Comparison of ENCODE assay signal across 8 mouse cellular contexts in the genomic region with DNA sequence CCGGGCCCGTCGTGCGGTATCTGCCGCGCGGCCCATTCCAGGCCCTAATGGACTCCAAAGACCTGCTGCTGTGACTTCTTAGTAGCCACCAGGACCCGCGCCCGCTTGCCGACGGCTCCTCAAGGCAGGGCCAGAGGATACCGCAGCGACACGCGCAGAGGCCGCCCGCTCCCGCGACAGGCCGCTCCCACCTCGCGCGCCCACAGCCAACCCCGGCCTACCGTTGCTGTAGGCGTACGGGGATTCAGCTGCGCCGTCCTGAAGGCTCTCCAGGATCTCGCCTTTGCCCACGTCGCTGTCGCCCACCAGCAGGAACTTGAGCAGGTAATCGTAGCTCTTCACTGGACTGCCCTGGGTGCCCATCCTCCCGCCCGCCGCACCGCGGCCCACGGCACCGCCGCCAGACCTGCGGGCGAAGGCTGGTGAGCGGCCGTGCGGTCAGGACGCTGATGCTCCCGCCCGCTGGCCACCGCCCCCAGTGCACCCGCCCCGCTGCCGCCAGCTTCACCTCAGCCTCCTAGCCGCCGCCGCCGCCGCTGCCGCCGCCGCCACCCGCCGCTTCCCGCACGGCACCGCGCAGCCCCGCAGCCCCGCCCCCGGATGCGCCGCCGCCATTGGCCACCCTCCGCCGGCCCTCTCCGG. TPM values are rescaled to one million over a fixed set of nuclear protein-coding genes. Genes with fewer than 3 reads are reported as not detected.
DNase-seq lines count a peak whose midpoint lies in the region; ATAC-seq and TF ChIP-seq lines count a peak whose summit lies in the region.

A gene (minus strand): TSS at position 584 of the 642 bp plus-strand sequence.

- peak within 1 kb of the TSS; percentile 86 for H3K27ac ChIP-seq in forebrain, embryonic 11.5 days (ENCODE audit: low read depth, low read length)
- peak within 1 kb of the TSS; percentile 70 for H3K27ac ChIP-seq in hindbrain, embryonic 11.5 days (ENCODE audit: low read depth, low read length)
- peak within 1 kb of the TSS; percentile 89 for H3K27ac ChIP-seq in limb, embryonic 13.5 days

- H3ac ChIP-seq in myocyte (ENCODE audit: control insufficient read depth, insufficient read length) = peak within 1 kb of the TSS; percentile 32

- H3K4me1 ChIP-seq in forebrain, embryonic 11.5 days (replicated peaks; ENCODE audit: control insufficient read depth, insufficient read depth, low read length) = peaks cover 5% of the 10 kb centered on the region
- H3K4me1 ChIP-seq in hindbrain, embryonic 11.5 days (replicated peaks; ENCODE audit: control insufficient read depth, insufficient read depth, low read length) = peaks cover 10% of the 10 kb centered on the region
- peaks cover 20% of the 10 kb centered on the region for H3K4me1 ChIP-seq in limb, embryonic 13.5 days

- H3K9me3 ChIP-seq in forebrain, embryonic 11.5 days (ENCODE audit: control insufficient read depth, low read length) = no peaks in the 10 kb centered on the region
- no peaks in the 10 kb centered on the region for H3K9me3 ChIP-seq in hindbrain, embryonic 11.5 days (ENCODE audit: control insufficient read depth, low read length)
- no peaks in the 10 kb centered on the region for H3K9me3 ChIP-seq in limb, embryonic 13.5 days

- H3K9ac ChIP-seq in forebrain, embryonic 11.5 days (ENCODE audit: low read length) = peak within 1 kb of the TSS; percentile 88
- peak within 1 kb of the TSS; percentile 70 for H3K9ac ChIP-seq in hindbrain, embryonic 11.5 days (ENCODE audit: low read depth, low read length)
- peak within 1 kb of the TSS; percentile 92 for H3K9ac ChIP-seq in limb, embryonic 13.5 days

- H3K4me3 ChIP-seq in forebrain, embryonic 11.5 days (ENCODE audit: low read depth, low read length) = peak within 1 kb of the TSS; percentile 96
- H3K4me3 ChIP-seq in hindbrain, embryonic 11.5 days (ENCODE audit: low read depth, low read length) = peak within 1 kb of the TSS; percentile 94
- H3K4me3 ChIP-seq in limb, embryonic 13.5 days = peak within 1 kb of the TSS; percentile 97
- peak within 1 kb of the TSS; percentile 56 for H3K4me3 ChIP-seq in myocyte

- H3K36me3 ChIP-seq in forebrain, embryonic 11.5 days (ENCODE audit: control insufficient read depth, insufficient read depth, low read length) = no peaks in the 10 kb centered on the region
- no peaks in the 10 kb centered on the region for H3K36me3 ChIP-seq in hindbrain, embryonic 11.5 days (ENCODE audit: control insufficient read depth, insufficient read depth, low read length)
- peaks cover 15% of the 10 kb centered on the region for H3K36me3 ChIP-seq in limb, embryonic 13.5 days
- H3K36me3 ChIP-seq in myocyte (ENCODE audit: control insufficient read depth, insufficient read depth) = no peaks in the 10 kb centered on the region

- WGBS in forebrain, embryonic 11.5 days = under 1% methylated on average over 62 of the region's 78 CpGs
- under 1% methylated on average over 50 of the region's 78 CpGs for WGBS in hindbrain, embryonic 11.5 days
- under 1% methylated on average over 61 of the region's 78 CpGs for WGBS in limb, embryonic 13.5 days

- peaks cover 41% of the 10 kb centered on the region for H3K79me2 ChIP-seq in myocyte (ENCODE audit: control insufficient read depth, insufficient read depth)

- DNase-seq in kidney, postnatal 10 days = peak; percentile 69
- no peak for DNase-seq in kidney, adult 11 months
- peak; percentile 61 for DNase-seq in R1 (ENCODE audit: low read depth, low spot score)
- peak; percentile 81 for DNase-seq in forebrain, embryonic 11.5 days (ENCODE audit: low spot score)
- no peak for DNase-seq in hindbrain, embryonic 11.5 days (ENCODE audit: low spot score)

- no peaks in the 10 kb centered on the region for H3K27me3 ChIP-seq in forebrain, embryonic 11.5 days (ENCODE audit: control insufficient read depth, insufficient read depth, low read length)
- no peaks in the 10 kb centered on the region for H3K27me3 ChIP-seq in hindbrain, embryonic 11.5 days (ENCODE audit: control insufficient read depth, insufficient read depth, low read length)
- H3K27me3 ChIP-seq in limb, embryonic 13.5 days = no peaks in the 10 kb centered on the region
- no peaks in the 10 kb centered on the region for H3K27me3 ChIP-seq in myocyte (ENCODE audit: control insufficient read depth, insufficient read depth, insufficient read length)

- peak within 1 kb of the TSS; percentile 92 for H3K4me2 ChIP-seq in forebrain, embryonic 11.5 days (ENCODE audit: low read depth, low read length, severe bottlenecking)
- peak within 1 kb of the TSS; percentile 64 for H3K4me2 ChIP-seq in hindbrain, embryonic 11.5 days (replicated peaks; ENCODE audit: low read depth, low read length)
- peak within 1 kb of the TSS; percentile 95 for H3K4me2 ChIP-seq in limb, embryonic 13.5 days (replicated peaks)
- peak within 1 kb of the TSS; percentile 79 for H3K4me2 ChIP-seq in myocyte (ENCODE audit: low read depth)

- ATAC-seq in forebrain, embryonic 11.5 days (replicated peaks; ENCODE audit: low FRiP score) = peak; percentile 6; the same call in 1 of the 2 replicates
- peak; percentile 17 for ATAC-seq in hindbrain, embryonic 11.5 days (ENCODE audit: low FRiP score)
- peak; percentile 0; the same call in 1 of the 2 replicates for ATAC-seq in limb, embryonic 13.5 days (ENCODE audit: low FRiP score, low read depth)
- no peak for ATAC-seq in cerebellum, adult (ENCODE audit: insufficient number of reproducible peaks, low FRiP score, low TSS enrichment)

- peak; percentile 59 for TF ChIP-seq POLR2A in myocyte (IDR thresholded peaks at IDR 0.05; ENCODE audit: insufficient read length, low read depth)

TF ChIP-seq in myocyte, 11 proteins besides CTCF, POLR2A, EP300 and RAD21:
- TF ChIP-seq MYOD1 (IDR thresholded peaks at IDR 0.05; ENCODE audit: control insufficient read depth in 1 of 3, insufficient read length in 2 of 3, low read depth in 2 of 3) = peak in 1 of 3 experiments; percentile 17
- TF ChIP-seq MYOG (IDR thresholded peaks at IDR 0.05; ENCODE audit: control insufficient read depth in 1 of 3, insufficient read depth in 1 of 3, insufficient read length in 2 of 3, low read depth in 2 of 3) = peak in 1 of 3 experiments; percentile 1
- no peak for TF ChIP-seq CEBPB (IDR thresholded peaks at IDR 0.05; ENCODE audit: insufficient read depth, poor library complexity, severe bottlenecking)
- TF ChIP-seq POLR2AphosphoS2 (IDR thresholded peaks at IDR 0.05; ENCODE audit: insufficient read length, low read depth) = peak; percentile 34
- no peak for TF ChIP-seq E2F4 (IDR thresholded peaks at IDR 0.05; ENCODE audit: insufficient read depth)

RNA-seq across cellular contexts. Expression of the gene that starts here (rescaled TPM):
- 20.1 and 21.6 TPM in 2 replicates for polyA plus RNA-seq in forebrain, embryonic 11.5 days (2014; fragmentation: Nextera tagmentation; extraction: Ambion mirVana)
- polyA plus RNA-seq in hindbrain, embryonic 11.5 days (2014; fragmentation: Nextera tagmentation; extraction: Ambion mirVana) = 19.1 and 19.5 TPM in 2 replicates
- polyA plus RNA-seq in limb, embryonic 13.5 days (2015; fragmentation: Nextera tagmentation; extraction: Ambion mirVana) = 33.4 and 37.6 TPM in 2 replicates
- 18.3 TPM for polyA plus RNA-seq in myocyte (2012; fragmentation: generic; extraction: Trizol)

Comparison
In these comparisons a context has a peak if more than half of its experiments do, and no peak if none do; other contexts are left out.
1. DNase-seq: peak in kidney, postnatal 10 days (single experiment), R1 (single experiment) and forebrain, embryonic 11.5 days (single experiment); none in kidney, adult 11 months (single experiment) and hindbrain, embryonic 11.5 days (single experiment).
2. Peak in every context shown above with its lines, with median percentiles within 50 percentile points of each other: H3K27ac ChIP-seq, H3K4me2 ChIP-seq, H3K4me3 ChIP-seq and H3K9ac ChIP-seq.